Mouse (Mus musculus) embryonic facial prominence, embryonic 12.5 days (tissue): Measurements from ENCODE around the gene Aldh4a1. TPM values are rescaled to one million over a fixed set of nuclear protein-coding genes. Genes with fewer than 3 reads are reported as not detected.
A peak's percentile ranks its signal among the peaks of the same experiment; 100 is the strongest.

Experiments
- ATAC-seq: fragments of 200-750 bp; cut with Nextera tagmentation; 2 replicates; pipeline ENCODE4 v1.8.0; 2017; ENCODE audit not compliant: insufficient number of reproducible peaks, insufficient read depth, low FRiP score, low TSS enrichment
- H3K27ac ChIP-seq: fragments of 300-500 bp; sonication (generic); 2 replicates; pipeline ENCODE4 v1.5.1; 2016; ENCODE audit warnings: mild to moderate bottlenecking
- H3K27me3 ChIP-seq: fragments of 300-500 bp; sonication (generic); 2 replicates; pipeline ENCODE4 v1.6.1; 2016; ENCODE audit warnings: mild to moderate bottlenecking, moderate library complexity
- H3K36me3 ChIP-seq: fragments of 300-500 bp; sonication (generic); 2 replicates; pipeline ENCODE4 v1.6.1; 2016; ENCODE audit warnings: mild to moderate bottlenecking
- H3K4me1 ChIP-seq: fragments of 300-500 bp; sonication (generic); 2 replicates; pipeline ENCODE4 v1.6.1; 2016
- H3K4me2 ChIP-seq: fragments of 300-500 bp; sonication (generic); replicated peaks from 2 replicates; pipeline ENCODE4 v1.6.1; 2016; ENCODE audit warnings: mild to moderate bottlenecking, moderate library complexity
- H3K4me3 ChIP-seq: fragments of 300-500 bp; sonication (generic); 2 replicates; pipeline ENCODE4 v1.5.1; 2016; ENCODE audit warnings: mild to moderate bottlenecking
- H3K9ac ChIP-seq: fragments of 300-500 bp; sonication (generic); 2 replicates; pipeline ENCODE4 v1.6.1; 2016; ENCODE audit warnings: mild to moderate bottlenecking, moderate library complexity
- H3K9me3 ChIP-seq: fragments of 300-500 bp; sonication (generic); 2 replicates; pipeline ENCODE4 v1.6.1; 2016; ENCODE audit warnings: mild to moderate bottlenecking, moderate library complexity
- WGBS: fragments of 180-500 bp; shearing (Covaris S2); methylation state at CpG from one replicate; pipeline ENCODE4 v1.1.7; 2016; 5-methylcytosine and 5-hydroxymethylcytosine counted together
- polyA plus RNA-seq: library from polyadenylated mRNA; unstranded; fragments of >200 nt; fragmentation: Nextera tagmentation; extraction: Ambion mirVana; gene quantifications from 2 replicates; pipeline ENCODE4 v1.2.1, GENCODE M21; 2016

Gene Aldh4a1
- polyA plus RNA-seq, 1 experiment from 2014 or later = 27.1 TPM

DNA sequence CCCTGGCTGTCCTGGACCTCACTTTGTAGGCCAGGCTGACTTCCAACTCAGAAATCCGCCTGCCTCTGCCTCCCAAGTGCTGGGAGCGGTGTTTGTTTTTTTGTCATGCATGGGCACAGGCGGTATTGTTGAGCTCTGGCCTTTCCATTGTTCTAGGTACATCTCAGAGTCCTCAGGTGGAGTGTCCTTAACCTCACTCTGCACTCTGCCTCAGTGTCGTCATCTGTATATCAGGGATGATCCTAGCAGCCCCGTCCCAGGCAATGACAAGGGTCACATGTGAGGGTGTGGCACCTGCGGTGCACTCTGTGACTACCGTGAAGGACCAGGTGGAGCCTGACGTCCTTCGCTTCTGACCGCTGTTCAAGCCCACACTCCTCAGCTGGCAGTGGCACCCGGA lies 4.7 kb downstream of the Aldh4a1 start:
- Histone ChIP-seq H3K4me2 (no peak overlapping the region), H3K9me3 (no peaks in the 10 kb centered on the region), H3K36me3 (no peaks in the 10 kb centered on the region), H3K4me3 (no peak overlapping the region), H3K27me3 (no peaks in the 10 kb centered on the region), H3K9ac (no peak overlapping the region), H3K27ac (no peak overlapping the region), H3K4me1 (peaks cover 14% of the 10 kb centered on the region)
- 92% methylated on average over 11 of the region's 11 CpGs for WGBS
- no peak for ATAC-seq

DNA sequence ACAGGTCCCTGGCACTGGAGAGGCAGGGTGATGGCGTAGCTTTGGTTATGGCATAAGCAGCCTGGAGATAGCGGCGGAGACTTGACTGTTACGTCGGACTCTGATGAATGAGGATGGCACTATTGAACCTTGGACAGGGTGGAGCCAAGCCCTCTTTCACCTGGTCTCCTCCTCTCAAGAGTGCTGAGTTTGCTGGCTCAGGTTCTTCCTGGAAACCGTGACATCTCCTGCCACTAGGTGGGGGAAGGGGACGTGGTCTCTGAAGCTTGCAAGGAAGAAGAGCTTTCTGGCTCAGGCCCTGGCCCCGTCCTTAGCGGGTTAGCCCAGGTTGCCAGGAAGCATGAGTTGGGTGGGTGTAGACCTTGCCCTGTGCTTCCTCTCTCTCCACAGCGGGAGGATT lies 7.5 kb downstream of the Aldh4a1 start:
- WGBS = 69% methylated on average over 10 of the region's 10 CpGs
- H3K4me3 ChIP-seq = no peak overlapping the region
- H3K9ac ChIP-seq = no peak overlapping the region
- H3K9me3 ChIP-seq = no peaks in the 10 kb centered on the region
- no peaks in the 10 kb centered on the region for H3K36me3 ChIP-seq
- H3K27me3 ChIP-seq = no peaks in the 10 kb centered on the region
- H3K4me1 ChIP-seq = no peaks in the 10 kb centered on the region
- ATAC-seq = no peak
- no peak overlapping the region for H3K4me2 ChIP-seq
- H3K27ac ChIP-seq = no peak overlapping the region

DNA sequence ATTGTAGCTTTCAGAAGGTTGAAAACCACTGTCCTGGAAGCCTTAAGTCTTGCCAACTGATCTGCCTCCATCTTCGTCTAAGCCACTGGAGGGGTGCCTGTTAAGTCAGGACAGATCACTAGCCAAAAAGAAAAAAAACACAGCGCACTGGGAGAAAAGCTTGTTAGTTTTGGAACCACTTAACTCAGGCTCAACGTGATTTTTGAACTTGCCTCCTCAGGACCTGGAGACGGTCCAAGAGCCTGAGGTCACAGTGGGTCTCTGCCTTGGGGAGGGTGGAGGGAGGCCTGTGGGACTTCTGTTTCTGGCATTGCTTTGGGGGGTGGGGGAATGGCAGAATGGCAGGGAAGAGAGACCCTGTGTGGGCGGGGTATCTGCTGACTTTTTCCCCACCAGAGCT lies 8.5 kb downstream of the Aldh4a1 start:
- no peaks in the 10 kb centered on the region for H3K36me3 ChIP-seq
- no peak overlapping the region for H3K4me2 ChIP-seq
- no peak overlapping the region for H3K27ac ChIP-seq
- 68% methylated on average over 5 of the region's 5 CpGs for WGBS
- no peaks in the 10 kb centered on the region for H3K9me3 ChIP-seq
- H3K4me1 ChIP-seq = no peaks in the 10 kb centered on the region
- no peak overlapping the region for H3K4me3 ChIP-seq
- no peak for ATAC-seq
- no peak overlapping the region for H3K9ac ChIP-seq
- H3K27me3 ChIP-seq = no peaks in the 10 kb centered on the region

DNA sequence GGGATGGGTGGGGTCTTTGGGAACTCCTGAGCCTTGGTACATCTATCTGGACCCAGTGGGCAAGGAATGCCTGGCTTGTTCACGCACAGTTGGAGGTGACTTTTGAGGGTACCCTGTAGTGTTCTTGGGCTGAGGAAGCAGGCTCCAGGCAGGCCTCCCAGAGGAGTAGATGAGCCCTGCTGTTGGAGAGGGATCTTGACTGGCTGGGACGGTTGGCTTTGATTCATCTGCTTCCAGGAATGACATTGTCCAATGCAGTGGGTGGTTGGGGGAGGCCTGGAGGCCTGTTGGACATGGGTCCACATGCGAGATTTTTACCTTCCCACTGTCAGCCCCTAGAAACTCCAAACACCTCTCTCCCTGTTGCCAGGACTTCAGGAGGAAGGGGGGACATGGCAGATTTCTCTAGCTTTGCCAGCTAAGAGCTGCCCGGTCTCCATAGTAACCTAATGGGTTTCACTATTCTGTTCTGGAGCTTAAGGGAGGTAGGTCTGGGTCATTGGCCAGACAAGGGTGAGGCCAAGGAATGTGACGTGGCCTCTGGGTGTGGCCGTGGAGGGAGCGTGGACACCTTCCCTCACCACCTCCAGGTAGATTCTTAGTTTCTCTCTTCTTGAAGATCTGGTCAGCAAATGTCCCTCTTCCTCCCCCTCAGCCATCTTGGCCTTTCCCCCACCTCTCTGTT lies 9.0 kb downstream of the Aldh4a1 start:
- Histone ChIP-seq H3K9me3 (no peaks in the 10 kb centered on the region), H3K36me3 (no peaks in the 10 kb centered on the region), H3K4me3 (no peak overlapping the region), H3K27me3 (no peaks in the 10 kb centered on the region), H3K27ac (no peak overlapping the region), H3K4me2 (no peak overlapping the region), H3K9ac (no peak overlapping the region), H3K4me1 (no peaks in the 10 kb centered on the region)
- ATAC-seq = no peak
- WGBS = 86% methylated on average over 7 of the region's 7 CpGs

DNA sequence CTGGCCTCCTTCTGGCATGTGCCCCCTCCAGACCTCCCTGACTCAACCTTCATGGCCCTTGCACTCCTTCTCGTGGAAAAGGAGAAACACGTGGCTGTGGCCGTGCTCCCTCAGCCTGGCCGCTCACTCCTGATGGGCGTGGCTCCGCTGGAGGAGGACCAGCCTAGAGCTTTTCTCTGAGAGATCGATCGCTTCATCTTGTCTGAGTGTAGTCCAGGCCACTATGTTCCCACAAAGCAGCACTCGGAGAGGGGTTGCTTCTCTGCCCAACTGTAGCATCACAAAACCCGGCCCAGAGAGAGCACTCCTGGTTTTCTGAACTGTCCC lies 9.6 kb downstream of the Aldh4a1 start:
- Histone ChIP-seq H3K27ac (no peak overlapping the region), H3K4me3 (no peak overlapping the region), H3K9ac (no peak overlapping the region), H3K4me1 (no peaks in the 10 kb centered on the region), H3K27me3 (no peaks in the 10 kb centered on the region), H3K9me3 (no peaks in the 10 kb centered on the region), H3K36me3 (no peaks in the 10 kb centered on the region), H3K4me2 (no peak overlapping the region)
- no peak for ATAC-seq
- 77% methylated on average over 10 of the region's 10 CpGs for WGBS

DNA sequence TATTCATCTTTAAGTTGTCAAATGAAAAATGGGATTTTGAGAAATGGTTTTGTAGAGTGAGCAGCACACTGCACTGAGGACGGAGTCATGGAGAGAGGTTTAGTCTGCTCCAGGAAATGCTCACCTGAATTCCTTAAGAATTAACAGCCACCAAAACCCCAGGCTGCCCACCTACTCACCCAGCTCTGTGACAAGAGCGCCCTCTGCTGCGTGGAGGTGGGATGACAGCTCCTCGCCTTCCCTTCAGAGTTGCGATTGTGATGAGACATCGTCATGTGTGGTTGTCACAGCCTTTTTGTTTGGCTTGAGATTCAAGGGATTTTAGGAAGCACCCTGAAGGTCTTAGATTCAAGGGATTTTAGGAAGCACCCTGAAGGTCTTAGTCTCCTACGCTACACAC lies 13.7 kb downstream of the Aldh4a1 start:
- no peak overlapping the region for H3K4me3 ChIP-seq
- no peaks in the 10 kb centered on the region for H3K9me3 ChIP-seq
- peaks cover 3% of the 10 kb centered on the region for H3K4me1 ChIP-seq
- no peak; the same call in 1 of the 2 replicates for ATAC-seq
- H3K27ac ChIP-seq = no peak overlapping the region
- no peak overlapping the region for H3K9ac ChIP-seq
- H3K27me3 ChIP-seq = peaks cover 11% of the 10 kb centered on the region
- no peak overlapping the region for H3K4me2 ChIP-seq
- 27% methylated on average over 7 of the region's 7 CpGs for WGBS
- H3K36me3 ChIP-seq = peaks cover 8% of the 10 kb centered on the region; the same call in 1 of the 2 replicates

DNA sequence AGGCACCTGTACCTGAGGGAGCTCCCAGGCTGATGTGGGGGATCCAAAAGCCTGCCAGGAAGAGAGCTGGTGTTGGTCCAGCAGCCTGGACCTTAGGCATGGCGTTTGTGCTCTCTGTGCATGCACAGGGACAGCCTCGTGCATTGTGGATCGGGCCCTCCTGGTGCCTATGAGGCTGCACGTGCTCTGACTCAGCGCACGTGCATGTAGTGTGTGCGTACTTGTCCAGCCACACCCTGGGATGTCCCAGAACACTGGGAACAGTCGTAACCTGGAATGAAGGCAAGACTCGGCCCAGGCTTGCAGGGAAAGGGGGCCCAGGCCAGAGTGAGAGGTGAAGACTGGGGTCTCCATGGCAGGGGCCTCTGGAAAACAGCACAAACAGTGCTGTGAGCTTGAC lies 15.2 kb downstream of the Aldh4a1 start:
- no peaks in the 10 kb centered on the region for H3K9me3 ChIP-seq
- no peak overlapping the region for H3K9ac ChIP-seq
- H3K27ac ChIP-seq = no peak overlapping the region
- no peak overlapping the region for H3K4me3 ChIP-seq
- peaks cover 14% of the 10 kb centered on the region for H3K4me1 ChIP-seq
- no peak for ATAC-seq
- H3K4me2 ChIP-seq = no peak overlapping the region
- peaks cover 26% of the 10 kb centered on the region for H3K27me3 ChIP-seq
- peaks cover 8% of the 10 kb centered on the region; the same call in 1 of the 2 replicates for H3K36me3 ChIP-seq
- WGBS = 86% methylated on average over 9 of the region's 9 CpGs

DNA sequence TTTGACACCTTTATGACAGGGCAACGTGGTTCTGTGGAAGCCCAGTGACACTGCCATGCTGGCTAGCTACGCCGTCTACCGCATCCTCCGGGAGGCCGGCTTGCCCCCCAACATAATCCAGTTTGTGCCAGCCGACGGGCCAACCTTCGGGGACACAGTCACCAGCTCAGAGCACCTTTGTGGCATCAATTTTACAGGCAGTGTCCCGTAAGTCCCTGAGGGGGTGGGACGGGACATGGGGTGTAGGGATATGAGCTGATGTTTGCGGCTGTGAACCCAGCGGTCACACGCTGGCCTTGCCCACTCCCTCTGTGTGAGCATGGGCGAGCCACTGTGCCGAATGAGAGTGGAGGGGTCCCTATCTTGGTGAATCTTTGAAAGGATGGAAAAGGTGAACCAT lies 15.7 kb downstream of the Aldh4a1 start:
- no peaks in the 10 kb centered on the region for H3K9me3 ChIP-seq
- no peak overlapping the region for H3K27ac ChIP-seq
- ATAC-seq = no peak
- H3K4me3 ChIP-seq = no peak overlapping the region
- peaks cover 31% of the 10 kb centered on the region for H3K27me3 ChIP-seq
- 93% methylated on average over 16 of the region's 16 CpGs for WGBS
- H3K36me3 ChIP-seq = peaks cover 8% of the 10 kb centered on the region; the same call in 1 of the 2 replicates
- peaks cover 14% of the 10 kb centered on the region for H3K4me1 ChIP-seq
- no peak overlapping the region for H3K9ac ChIP-seq
- no peak overlapping the region for H3K4me2 ChIP-seq

DNA sequence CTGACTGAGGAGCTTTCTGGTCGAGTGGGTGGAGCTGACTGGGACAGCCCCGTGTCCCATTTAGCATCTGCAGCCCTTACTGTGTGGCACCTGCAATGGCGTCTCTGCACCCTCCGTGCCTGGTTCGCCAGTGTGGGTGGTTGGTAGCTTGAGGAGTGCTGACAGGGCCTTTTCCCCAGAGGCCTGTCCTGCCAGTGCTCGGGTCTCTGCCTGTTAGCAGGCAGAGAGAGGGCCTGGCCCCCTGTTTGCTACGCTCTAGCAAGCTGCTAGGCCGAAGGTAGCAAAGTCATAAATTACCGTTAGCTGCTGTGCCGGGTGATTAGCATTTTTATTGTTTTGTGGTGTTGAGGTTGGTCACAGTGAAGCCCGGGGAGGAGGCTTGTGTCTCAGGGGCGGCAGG lies 17.1 kb downstream of the Aldh4a1 start:
- Histone ChIP-seq H3K36me3 (peaks cover 10% of the 10 kb centered on the region; the same call in 1 of the 2 replicates), H3K4me3 (no peak overlapping the region), H3K27me3 (peaks cover 36% of the 10 kb centered on the region), H3K27ac (no peak overlapping the region), H3K9ac (no peak overlapping the region), H3K4me2 (no peak overlapping the region), H3K9me3 (no peaks in the 10 kb centered on the region), H3K4me1 (peaks cover 14% of the 10 kb centered on the region)
- 51% methylated on average over 12 of the region's 12 CpGs for WGBS
- no peak for ATAC-seq

DNA sequence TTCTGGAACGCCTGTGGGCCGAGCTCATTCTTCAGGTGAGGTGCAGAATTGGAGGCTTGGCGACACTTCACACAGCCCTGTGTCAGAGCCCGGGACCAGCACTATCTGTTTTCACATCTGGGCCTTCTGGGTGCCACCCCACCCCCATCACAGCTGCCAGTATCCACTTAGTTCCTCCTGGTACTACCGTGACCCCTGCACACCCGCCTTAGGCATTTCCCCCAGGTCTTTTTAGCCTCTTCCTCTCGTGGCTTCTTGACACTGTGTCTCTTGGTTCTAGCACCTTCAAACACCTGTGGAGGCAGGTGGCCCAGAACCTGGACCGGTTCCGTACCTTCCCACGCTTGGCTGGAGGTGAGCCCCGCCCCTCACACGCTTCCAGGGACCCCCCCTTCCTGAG lies 17.7 kb downstream of the Aldh4a1 start:
- Histone ChIP-seq H3K27me3 (peaks cover 36% of the 10 kb centered on the region), H3K27ac (no peak overlapping the region)
- whole genome bisulfite sequencing = 69% methylated on average over 12 of the region's 12 CpGs

DNA sequence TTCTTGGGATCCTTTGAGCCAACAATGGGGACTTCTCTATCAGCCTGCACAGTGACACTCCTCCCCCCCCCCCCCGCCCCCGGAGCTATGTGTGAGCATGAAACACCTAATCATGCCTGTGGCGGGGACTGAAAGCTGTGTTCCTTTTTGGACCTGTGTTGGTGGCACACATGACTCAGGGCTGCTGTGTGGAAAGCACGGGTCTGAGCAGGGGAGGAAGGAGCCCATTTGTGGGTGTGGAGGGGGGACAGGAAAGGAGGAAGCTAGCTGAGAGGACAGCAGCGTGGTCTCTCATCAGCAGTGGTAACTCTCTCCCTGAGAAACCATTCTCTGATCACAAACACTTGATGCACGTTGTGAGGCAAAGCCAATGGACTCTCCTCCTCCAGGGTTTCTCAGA lies 18.1 kb downstream of the Aldh4a1 start:
- Histone ChIP-seq H3K4me1 (peaks cover 14% of the 10 kb centered on the region), H3K4me2 (no peak overlapping the region), H3K36me3 (peaks cover 13% of the 10 kb centered on the region; the same call in 1 of the 2 replicates), H3K4me3 (no peak overlapping the region), H3K9me3 (no peaks in the 10 kb centered on the region), H3K27ac (no peak overlapping the region), H3K27me3 (peaks cover 36% of the 10 kb centered on the region), H3K9ac (no peak overlapping the region)
- 58% methylated on average over 6 of the region's 6 CpGs for WGBS
- no peak for ATAC-seq

More for the DNA sequence above, 17.7 kb downstream of the Aldh4a1 start:
- no peak overlapping the region for H3K4me2 ChIP-seq
- peaks cover 14% of the 10 kb centered on the region for H3K4me1 ChIP-seq
- no peaks in the 10 kb centered on the region for H3K9me3 ChIP-seq
- no peak overlapping the region for H3K9ac ChIP-seq
- H3K4me3 ChIP-seq = no peak overlapping the region
- H3K36me3 ChIP-seq = peaks cover 13% of the 10 kb centered on the region; the same call in 1 of the 2 replicates
- no peak for ATAC-seq

DNA sequence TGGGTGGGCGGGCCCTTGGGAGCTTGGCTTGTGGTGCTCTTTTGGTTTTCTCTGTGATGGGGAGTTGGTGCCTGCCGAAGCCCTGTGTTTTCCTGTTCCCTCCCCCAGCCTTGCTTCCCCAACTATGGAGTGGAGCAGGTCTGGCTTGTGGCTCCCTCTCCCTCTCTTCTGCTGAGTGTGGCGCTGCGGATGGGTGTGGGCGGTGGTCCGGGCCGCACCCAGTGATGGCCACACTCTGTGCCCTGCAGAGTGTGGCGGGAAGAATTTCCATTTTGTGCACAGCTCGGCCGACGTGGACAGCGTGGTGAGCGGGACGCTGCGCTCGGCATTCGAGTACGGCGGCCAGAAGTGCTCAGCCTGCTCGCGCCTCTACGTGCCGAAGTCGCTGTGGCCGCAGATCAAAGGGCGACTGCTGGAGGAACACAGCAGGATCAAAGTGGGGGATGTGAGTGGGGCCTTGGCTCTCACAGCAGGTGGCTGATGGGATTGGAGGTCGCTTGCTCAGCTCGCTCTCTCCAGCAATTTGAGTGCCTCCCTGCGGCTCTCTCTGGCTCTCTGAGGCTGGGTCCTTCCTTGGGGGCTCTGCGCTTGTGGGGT lies 19.3 kb downstream of the Aldh4a1 start:
- Histone ChIP-seq H3K27ac (no peak overlapping the region), H3K27me3 (peaks cover 36% of the 10 kb centered on the region), H3K4me3 (peak overlapping the region; percentile 13; the same call in 1 of the 2 replicates), H3K9ac (0 out of 2 replicates have a peak overlapping the region, but pooled peaks have one; percentile 31), H3K9me3 (no peaks in the 10 kb centered on the region), H3K36me3 (peaks cover 13% of the 10 kb centered on the region; the same call in 1 of the 2 replicates), H3K4me2 (peak overlapping the region; percentile 45), H3K4me1 (peaks cover 14% of the 10 kb centered on the region)
- ATAC-seq = no peak
- 3% methylated on average over 30 of the region's 30 CpGs for WGBS
